Mouse (Mus musculus) neural tube, embryonic 15.5 days (tissue): ENCODE measurements around the gene Dhx15. TPM values are rescaled to one million over a fixed set of nuclear protein-coding genes. Genes with fewer than 3 reads are reported as not detected.

Source experiments
- microRNA-seq: library from miRNA; unstranded; fragments of <30 nt; microRNA quantifications from one replicate; pipeline ENCODE4, GENCODE M21; 2017
- polyA plus RNA-seq: library from polyadenylated mRNA; unstranded; fragments of >200 nt; fragmentation: Nextera tagmentation; extraction: Ambion mirVana; gene quantifications from 2 replicates; pipeline ENCODE4 v1.2.1, GENCODE M21; 2015

The Dhx15 gene
- polyA plus RNA-seq, 1 experiment from 2014 or later: 107 TPM

Small RNA genes within 50 kb of the gene (microRNA-seq; reads per million reads assigned to microRNA genes)
- not detected for gene Mir6417

Other genes starting within 250 kb of the Dhx15 start
- gene Sod3, start 173.3 kb upstream of the Dhx15 start, polyA plus RNA-seq: 2.9 and 3.0 TPM in 2 replicates